Mouse (Mus musculus): Measurements from ENCODE around the gene Sike1.

Gene Sike1

GRCm38 (mm10) chr3:103026174-103026573 lies 30.7 kb downstream of the Sike1 start:
- no peak for DNase-seq (ENCODE audit: low read depth, low spot score)

- no peak for DNase-seq (ENCODE audit: low read depth, low spot score)
Observed at GRCm38 (mm10) chr3:103040285-103040684, 44.8 kb downstream of the Sike1 start.

GRCm38 (mm10) chr3:103040861-103041379 lies 45.4 kb downstream of the Sike1 start:
- no peak for DNase-seq (ENCODE audit: low read depth, low spot score)

- no peak for DNase-seq (ENCODE audit: low read depth, low spot score)
Observed at GRCm38 (mm10) chr3:103056016-103056595, 60.6 kb downstream of the Sike1 start.

GRCm38 (mm10) chr3:103057752-103058151 lies 62.2 kb downstream of the Sike1 start:
- DNase-seq (ENCODE audit: low read depth, low spot score): no peak

Measured in telencephalon, adult 2 months (tissue).